Mouse (Mus musculus): ENCODE data around the gene Gm9040.
"Not testable (repeated sequence)": the region's sequence is repeated elsewhere in the genome, so short reads cannot be mapped to it uniquely, and the experiment has no call there.

DNA sequence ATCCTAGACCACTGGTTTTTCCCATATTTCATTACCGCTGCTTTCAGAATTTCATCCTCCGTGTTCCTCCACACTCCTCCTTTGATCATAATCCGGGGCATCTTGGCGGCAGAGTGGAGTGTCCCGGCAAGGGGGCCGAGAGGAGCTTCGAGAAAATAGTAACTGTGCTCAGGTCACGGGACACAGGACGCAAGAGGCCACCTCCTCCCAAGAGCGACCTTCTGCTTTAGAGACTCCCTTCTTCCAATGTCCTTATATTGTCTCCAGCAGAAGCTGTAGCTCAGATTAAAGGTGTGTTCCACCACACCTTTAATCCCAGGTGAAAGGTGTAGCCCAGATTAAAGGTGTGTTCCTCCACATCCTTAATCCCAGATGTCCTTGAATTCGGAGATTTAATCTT, at the start of gene Gm9040:
- not testable (repeated sequence) for TF ChIP-seq CTCF (IDR thresholded peaks at IDR 0.05; ENCODE audit: low read depth, low read length); POLR2A (IDR thresholded peaks at IDR 0.05; ENCODE audit: borderline replicate concordance, low read depth, low read length)
